ENCODE assay signal across 8 mouse cellular contexts in genomic region chr7:130968537-130968936, GRCm38 (mm10). TPM values are rescaled to one million over a fixed set of nuclear protein-coding genes. Genes with fewer than 3 reads are reported as not detected.
DNase-seq lines count a peak whose midpoint lies in the region; ATAC-seq lines count a peak whose summit lies in the region.

No protein-coding gene starts in this region.

- H3K4me3 ChIP-seq in heart, embryonic 11.5 days (ENCODE audit: low read depth, low read length) = no peak overlapping the region

- H3K27ac ChIP-seq in heart, embryonic 11.5 days (ENCODE audit: low read depth, low read length) = no peak overlapping the region

- DNase-seq in heart, adult 11 months = peak; percentile 98
- DNase-seq in 3T3-L1 (ENCODE audit: low read depth, low spot score) = peak; percentile 93
- peak; percentile 64 for DNase-seq in brain, adult 2 months (ENCODE audit: low read depth, low spot score)
- DNase-seq in heart, postnatal 14 days = peak; percentile 61 to 69
- no peak for DNase-seq in thymus, postnatal 4 days
- DNase-seq in right cerebral cortex, postnatal 25 days = no peak
- no peak for DNase-seq in thymus, postnatal 0 days (ENCODE audit: low spot score)

- H3K9me3 ChIP-seq in heart, embryonic 11.5 days (replicated peaks; ENCODE audit: control insufficient read depth, low read length) = no peaks in the 10 kb centered on the region

- 31% methylated on average over 7 of the region's 7 CpGs for WGBS in heart, embryonic 11.5 days (ENCODE audit: insufficient replicate concordance)

- no peaks in the 10 kb centered on the region for H3K27me3 ChIP-seq in heart, embryonic 11.5 days (ENCODE audit: control insufficient read depth, insufficient read depth, low read length)

- H3K4me1 ChIP-seq in heart, embryonic 11.5 days (ENCODE audit: control insufficient read depth, insufficient read depth, low read length) = peaks cover 19% of the 10 kb centered on the region

- no peak overlapping the region for H3K4me2 ChIP-seq in heart, embryonic 11.5 days

- no peaks in the 10 kb centered on the region for H3K36me3 ChIP-seq in heart, embryonic 11.5 days (ENCODE audit: control insufficient read depth, insufficient read depth, low read length)

- no peak overlapping the region for H3K9ac ChIP-seq in heart, embryonic 11.5 days (ENCODE audit: low read depth, low read length)

- no peak for ATAC-seq in heart, embryonic 11.5 days (replicated peaks; ENCODE audit: insufficient number of reproducible peaks, low FRiP score, low TSS enrichment)

- intact Hi-C loops in heart, postnatal 14 days (cut with DNase I) = no loop called here

RNA-seq across cellular contexts. Expression of gene Htra1, which starts 32.6 kb away (rescaled TPM):
- 38.7 TPM in 2 replicates for polyA plus RNA-seq in heart, embryonic 11.5 days (2014; fragmentation: Nextera tagmentation; extraction: Ambion mirVana)
- 100 to 1,000 TPM; 151 to 162 TPM for total RNA-seq in heart, postnatal 14 days (2021)
- 8.4 and 9.2 TPM in 2 replicates for polyA plus RNA-seq in thymus, postnatal 0 days (2015; fragmentation: Nextera tagmentation; extraction: Ambion mirVana)

Comparison
In these comparisons a context has a peak if more than half of its experiments do, and no peak if none do; other contexts are left out.
1. DNase-seq: peak in heart, adult 11 months (single experiment), 3T3-L1 (single experiment), brain, adult 2 months (single experiment) and heart, postnatal 14 days (2 of 2); none in thymus, postnatal 4 days (single experiment), right cerebral cortex, postnatal 25 days (single experiment) and thymus, postnatal 0 days (single experiment).